ENCODE assay signal across 9 mouse cellular contexts in the genomic region with DNA sequence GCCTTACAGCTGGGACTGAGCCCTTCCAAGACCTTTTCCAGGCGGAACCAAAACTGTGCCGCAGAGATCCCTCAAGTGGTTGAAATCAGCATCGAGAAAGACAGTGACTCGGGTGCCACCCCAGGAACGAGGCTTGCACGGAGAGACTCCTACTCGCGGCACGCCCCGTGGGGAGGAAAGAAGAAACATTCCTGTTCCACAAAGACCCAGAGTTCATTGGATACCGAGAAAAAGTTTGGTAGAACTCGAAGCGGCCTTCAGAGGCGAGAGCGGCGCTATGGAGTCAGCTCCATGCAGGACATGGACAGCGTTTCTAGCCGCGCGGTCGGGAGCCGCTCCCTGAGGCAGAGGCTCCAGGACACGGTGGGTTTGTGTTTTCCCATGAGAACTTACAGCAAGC. TPM values are rescaled to one million over a fixed set of nuclear protein-coding genes. Genes with fewer than 3 reads are reported as not detected.
DNase-seq lines count a peak whose midpoint lies in the region; ATAC-seq lines count a peak whose summit lies in the region.
"Had no signal": no experiment of that assay in that cellular context is flagged by ENCODE, and none has a peak within 500 bp of the region (broad histone marks: within the 10 kb centered on the region; RNA-seq: fewer than 3 reads in every experiment).

No protein-coding gene starts in this region.

- H3K9ac ChIP-seq in intestine, embryonic 15.5 days, result no peak overlapping the region
- no peak overlapping the region for H3K9ac ChIP-seq in intestine, embryonic 16.5 days (ENCODE audit: low read depth, low read length)
- H3K9ac ChIP-seq: limb, embryonic 15.5 days had no signal

- H3K4me1 ChIP-seq in intestine, embryonic 15.5 days (replicated peaks), result no peaks in the 10 kb centered on the region
- no peaks in the 10 kb centered on the region for H3K4me1 ChIP-seq in intestine, embryonic 16.5 days (ENCODE audit: control insufficient read depth, insufficient read depth, low read length)

- peak overlapping the region; percentile 23; the same call in 1 of the 2 replicates for H3K4me2 ChIP-seq in intestine, embryonic 15.5 days (replicated peaks)
- H3K4me2 ChIP-seq in intestine, embryonic 16.5 days (ENCODE audit: low read depth, low read length), result no peak overlapping the region
- H3K4me2 ChIP-seq: limb, embryonic 15.5 days had no signal

- no peaks in the 10 kb centered on the region for H3K9me3 ChIP-seq in intestine, embryonic 15.5 days
- H3K9me3 ChIP-seq in intestine, embryonic 16.5 days (ENCODE audit: control insufficient read depth, low read length), result no peaks in the 10 kb centered on the region
- H3K9me3 ChIP-seq: limb, embryonic 15.5 days had no signal

- H3K4me3 ChIP-seq in intestine, embryonic 15.5 days (replicated peaks), result no peak overlapping the region
- H3K4me3 ChIP-seq in intestine, embryonic 16.5 days (ENCODE audit: low read length), result no peak overlapping the region
- H3K4me3 ChIP-seq: limb, embryonic 15.5 days; myocyte had no signal

- ATAC-seq in intestine, embryonic 15.5 days, result no peak
- ATAC-seq in intestine, embryonic 16.5 days, result no peak

- H3K27ac ChIP-seq in intestine, embryonic 15.5 days, result no peak overlapping the region
- no peak overlapping the region for H3K27ac ChIP-seq in intestine, embryonic 16.5 days (ENCODE audit: low read length)
- H3K27ac ChIP-seq: limb, embryonic 15.5 days had no signal

- no peaks in the 10 kb centered on the region for H3K27me3 ChIP-seq in intestine, embryonic 15.5 days (replicated peaks)
- no peaks in the 10 kb centered on the region for H3K27me3 ChIP-seq in intestine, embryonic 16.5 days (replicated peaks; ENCODE audit: control insufficient read depth, insufficient read depth, low read length)
- H3K27me3 ChIP-seq: limb, embryonic 15.5 days had no signal

- peak; percentile 89 for DNase-seq in R1 (ENCODE audit: low read depth, low spot score)
- peak; percentile 24 to 48 for DNase-seq in adrenal gland, postnatal 36 days
- DNase-seq in kidney, postnatal 36 days, result peak; percentile 28 to 58
- DNase-seq in left cerebral cortex, postnatal 36 days (ENCODE audit: low spot score in 2 of 2), result no peak
- DNase-seq in retina, postnatal 1 day, result no peak

- WGBS in intestine, embryonic 15.5 days, result 71% methylated on average over 23 of the region's 23 CpGs
- 75% methylated on average over 23 of the region's 23 CpGs for WGBS in intestine, embryonic 16.5 days

- intact Hi-C loops in left cerebral cortex, postnatal 36 days (cut with DNase I), result no loop called here

- peaks cover 4% of the 10 kb centered on the region; the same call in 1 of the 2 replicates for H3K36me3 ChIP-seq in intestine, embryonic 15.5 days
- H3K36me3 ChIP-seq in intestine, embryonic 16.5 days (ENCODE audit: control insufficient read depth, insufficient read depth, low read length), result peaks cover 7% of the 10 kb centered on the region; the same call in 1 of the 2 replicates

RNA-seq across cellular contexts. Expression of a gene that starts 26.3 kb away (rescaled TPM):
- 9.2 and 10.7 TPM in 2 replicates for polyA plus RNA-seq in intestine, embryonic 15.5 days (2015; fragmentation: Nextera tagmentation; extraction: Ambion mirVana)
- polyA plus RNA-seq in intestine, embryonic 16.5 days (2015; fragmentation: Nextera tagmentation; extraction: Ambion mirVana), result 5.3 and 5.9 TPM in 2 replicates
- 10 to 100 TPM; 75.7 to 80.5 TPM for total RNA-seq in adrenal gland, postnatal 36 days (2021)
- total RNA-seq in left cerebral cortex, postnatal 36 days (2021), result 100 to 1,000 TPM; 112 to 120 TPM

Comparison
In these comparisons a context has a peak if more than half of its experiments do, and no peak if none do; other contexts are left out.
1. DNase-seq: peak in R1 (single experiment), adrenal gland, postnatal 36 days (2 of 2) and kidney, postnatal 36 days (2 of 2); none in left cerebral cortex, postnatal 36 days (0 of 2) and retina, postnatal 1 day (single experiment).